Mouse (Mus musculus) CH12.LX (cell line): Measurements from ENCODE around the gene Med24.

Experiments
- CTCF ChIP-seq, 2 experiments: IDR thresholded peaks in 1 of 2; conservative IDR thresholded peaks in 1 of 2; 2 replicates each; pipeline ENCODE4 v1.5.1; 2011 to 2012; ENCODE audit warnings: low read depth in 2 of 2, low read length in 2 of 2, improper control_type of control experiment in 1 of 2, inconsistent platforms in 1 of 2, mild to moderate bottlenecking in 1 of 2, moderate library complexity in 1 of 2
- ELF1 ChIP-seq: IDR thresholded peaks from 2 replicates; pipeline ENCODE4 v1.6.1; 2014; ENCODE audit warnings: low read depth, mild to moderate bottlenecking, inconsistent platforms, low read length, improper control_type of control experiment
- GABPA ChIP-seq: IDR thresholded peaks from 2 replicates; pipeline ENCODE4 v1.6.1; 2012; ENCODE audit warnings: low read depth, low read length, improper control_type of control experiment, inconsistent platforms; ENCODE audit not compliant: insufficient replicate concordance
- MXI1 ChIP-seq: IDR thresholded peaks from 2 replicates; pipeline ENCODE4 v1.6.1; 2011; ENCODE audit warnings: mild to moderate bottlenecking, low read depth, low read length, improper control_type of control experiment
- POLR2A ChIP-seq: IDR thresholded peaks from 2 replicates; pipeline ENCODE4 v1.6.1; 2011; ENCODE audit warnings: low read depth, mild to moderate bottlenecking, improper control_type of control experiment, low read length

GRCm38 (mm10) chr11:98738925-98739324 lies 9.7 kb upstream of the Med24 start:
- TF ChIP-seq GABPA (no peak), MXI1 (no peak), POLR2A (no peak), ELF1 (no peak), CTCF (conservative IDR thresholded peaks at IDR 0.05 in 1 of 2, IDR thresholded peaks at IDR 0.05 in 1 of 2; ENCODE audit: low read depth in 2 of 2, low read length in 2 of 2) (no peak)
